Mouse (Mus musculus): Measurements from ENCODE around the gene Tbx2.

- TF ChIP-seq POLR2A (IDR thresholded peaks at IDR 0.05; ENCODE audit: borderline replicate concordance, extremely low read depth, insufficient read depth, insufficient read length, poor library complexity, severe bottlenecking) (no peak), CTCF (IDR thresholded peaks at IDR 0.05; ENCODE audit: borderline replicate concordance, extremely low read depth, insufficient read depth, insufficient read length) (no peak)
These were observed 54.1 kb downstream of the Tbx2 start for GRCm38 (mm10) chr11:85886429-85886785.
